Mouse (Mus musculus) limb, embryonic 13.5 days (tissue): ENCODE measurements around the gene Stra6. TPM values are rescaled to one million over a fixed set of nuclear protein-coding genes. Genes with fewer than 3 reads are reported as not detected.

Source experiments
- ATAC-seq: fragments of 200-750 bp; cut with Nextera tagmentation; 2 replicates; pipeline ENCODE4 v1.8.0; 2017; ENCODE audit warnings: low read depth, moderate number of reproducible peaks, moderate TSS enrichment; ENCODE audit not compliant: low FRiP score
- H3K27ac ChIP-seq: fragments of 300-500 bp; sonication (generic); 2 replicates; pipeline ENCODE4 v1.5.1; 2015; ENCODE audit warnings: inconsistent platforms, mild to moderate bottlenecking, moderate library complexity
- H3K27me3 ChIP-seq: fragments of 300-500 bp; sonication (generic); 2 replicates; pipeline ENCODE4 v1.6.1; 2015; ENCODE audit warnings: mild to moderate bottlenecking, inconsistent platforms
- H3K36me3 ChIP-seq: fragments of 300-500 bp; sonication (generic); 2 replicates; pipeline ENCODE4 v1.6.1; 2015; ENCODE audit warnings: inconsistent platforms, mild to moderate bottlenecking, moderate library complexity
- H3K4me1 ChIP-seq: fragments of 300-500 bp; sonication (generic); 2 replicates; pipeline ENCODE4 v1.6.1; 2015; ENCODE audit warnings: inconsistent platforms
- H3K4me2 ChIP-seq: fragments of 300-500 bp; sonication (generic); replicated peaks from 2 replicates; pipeline ENCODE4 v1.6.1; 2015; ENCODE audit warnings: inconsistent platforms, mild to moderate bottlenecking, moderate library complexity
- H3K4me3 ChIP-seq: fragments of 300-500 bp; sonication (generic); 2 replicates; pipeline ENCODE4 v1.5.1; 2015; ENCODE audit warnings: moderate library complexity, mild to moderate bottlenecking, inconsistent platforms
- H3K9ac ChIP-seq: fragments of 300-500 bp; sonication (generic); 2 replicates; pipeline ENCODE4 v1.6.1; 2015; ENCODE audit warnings: mild to moderate bottlenecking, inconsistent platforms
- H3K9me3 ChIP-seq: fragments of 300-500 bp; sonication (generic); 2 replicates; pipeline ENCODE4 v1.6.1; 2016; ENCODE audit warnings: inconsistent platforms
- WGBS: fragments of 180-500 bp; shearing (Covaris S2); methylation state at CpG from one replicate; pipeline ENCODE4 v1.1.7; 2015; 5-methylcytosine and 5-hydroxymethylcytosine counted together
- polyA plus RNA-seq: library from polyadenylated mRNA; unstranded; fragments of >200 nt; fragmentation: Nextera tagmentation; extraction: Ambion mirVana; gene quantifications from 2 replicates; pipeline ENCODE4 v1.2.1, GENCODE M21; 2015

Gene Stra6
- polyA plus RNA-seq, 1 experiment from 2014 or later = 29.9 TPM

DNA sequence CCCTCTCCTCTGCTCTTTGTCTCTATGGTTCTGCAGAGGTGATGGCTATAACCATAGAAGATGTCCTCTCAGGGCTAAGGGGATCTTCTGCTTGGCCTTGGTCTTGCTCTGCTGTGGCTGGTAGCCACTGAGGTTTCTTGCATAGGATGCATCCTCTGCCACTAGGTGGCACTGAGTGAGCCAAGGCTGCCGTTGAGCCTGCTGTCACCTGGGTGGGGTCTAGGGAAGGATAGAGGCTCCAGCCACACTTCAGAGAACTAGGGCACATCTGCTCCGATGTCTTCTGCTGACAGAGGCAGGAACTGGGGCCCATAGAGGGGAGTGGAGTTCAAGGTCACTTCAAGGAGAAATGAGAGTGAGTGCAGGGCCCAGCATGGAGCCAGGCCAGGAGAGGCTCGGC is 10.5 kb upstream of the Stra6 start:
- no peak overlapping the region for H3K4me2 ChIP-seq
- H3K4me1 ChIP-seq = peaks cover 28% of the 10 kb centered on the region
- H3K9me3 ChIP-seq = no peaks in the 10 kb centered on the region
- peaks cover 42% of the 10 kb centered on the region for H3K27me3 ChIP-seq
- WGBS = 19% methylated on average over 3 of the region's 3 CpGs
- H3K36me3 ChIP-seq = no peaks in the 10 kb centered on the region
- H3K27ac ChIP-seq = no peak overlapping the region
- ATAC-seq = 0 out of 2 replicates have a peak, but pooled peaks have one; percentile 49
- H3K4me3 ChIP-seq = no peak overlapping the region
- no peak overlapping the region for H3K9ac ChIP-seq

DNA sequence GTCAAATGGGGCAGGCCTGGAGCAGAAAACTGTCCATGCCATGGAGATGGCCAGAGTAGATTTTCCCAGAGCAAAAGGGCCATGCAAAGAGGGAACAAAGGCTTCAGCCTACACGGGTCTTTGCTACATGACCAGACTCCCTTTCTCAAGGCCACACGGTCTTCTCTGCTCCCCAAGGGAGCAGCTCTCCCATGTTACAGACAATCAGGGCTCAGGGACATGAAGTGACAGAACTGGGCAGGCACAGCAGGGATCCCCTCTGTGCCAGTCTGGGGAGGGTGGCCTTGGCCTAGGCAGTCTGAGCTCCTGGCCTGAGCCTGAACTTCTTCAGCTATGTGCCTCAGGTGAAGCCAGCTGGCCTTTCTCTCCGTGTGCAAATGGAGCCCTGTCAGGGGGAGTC is 10.0 kb upstream of the Stra6 start:
- Histone ChIP-seq H3K36me3 (no peaks in the 10 kb centered on the region), H3K27me3 (peaks cover 42% of the 10 kb centered on the region), H3K4me3 (no peak overlapping the region), H3K27ac (no peak overlapping the region), H3K9me3 (no peaks in the 10 kb centered on the region), H3K4me2 (no peak overlapping the region), H3K4me1 (peaks cover 23% of the 10 kb centered on the region), H3K9ac (no peak overlapping the region)
- 63% methylated on average over 3 of the region's 3 CpGs for WGBS
- ATAC-seq = no peak

DNA sequence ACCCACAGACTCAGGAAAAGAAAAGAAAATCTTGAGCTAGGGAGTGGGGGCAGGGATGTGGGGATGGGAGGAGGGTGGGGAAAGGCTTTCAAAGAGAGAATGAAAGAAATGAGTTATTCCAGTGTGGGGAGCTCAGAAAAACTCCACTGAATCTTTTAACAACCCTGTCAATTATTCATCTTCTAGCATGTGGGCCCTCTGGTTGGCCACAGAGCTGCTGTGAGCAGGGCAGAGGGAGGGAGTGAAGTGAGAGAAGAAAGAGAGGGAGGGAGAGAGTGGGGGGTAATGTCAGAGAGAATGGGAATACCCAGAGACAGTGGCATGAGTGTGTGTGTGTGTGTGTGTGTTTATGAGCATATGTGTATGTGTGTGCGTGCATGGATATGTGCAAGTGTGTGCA is 9.6 kb upstream of the Stra6 start:
- 97% methylated on average over 1 of the region's 1 CpGs for WGBS
- no peak overlapping the region for H3K27ac ChIP-seq
- no peak for ATAC-seq
- no peak overlapping the region for H3K4me3 ChIP-seq
- H3K36me3 ChIP-seq = no peaks in the 10 kb centered on the region
- H3K4me1 ChIP-seq = peaks cover 21% of the 10 kb centered on the region
- peaks cover 41% of the 10 kb centered on the region for H3K27me3 ChIP-seq
- no peak overlapping the region for H3K9ac ChIP-seq
- H3K4me2 ChIP-seq = no peak overlapping the region
- no peaks in the 10 kb centered on the region for H3K9me3 ChIP-seq

DNA sequence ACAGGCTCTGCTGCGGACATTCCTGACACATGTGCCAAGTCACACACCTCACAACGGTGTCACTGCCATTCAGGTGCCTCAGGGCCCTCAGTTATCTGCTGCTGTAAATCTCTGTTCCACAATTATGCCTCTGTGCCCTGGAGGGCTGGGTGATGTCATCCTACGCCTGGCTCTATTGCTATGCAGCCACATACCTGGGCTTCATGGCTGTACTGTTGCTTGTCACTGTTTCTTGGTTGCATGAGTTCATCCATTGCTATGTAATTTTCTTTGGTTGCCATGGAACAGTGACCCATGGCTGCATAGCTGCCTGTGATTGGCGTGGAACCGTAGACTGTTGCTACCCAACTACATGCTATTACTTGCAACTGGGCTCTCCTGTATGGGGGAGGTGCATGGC is 7.9 kb upstream of the Stra6 start:
- Histone ChIP-seq H3K9me3 (no peaks in the 10 kb centered on the region), H3K4me2 (no peak overlapping the region), H3K4me3 (no peak overlapping the region), H3K36me3 (no peaks in the 10 kb centered on the region), H3K27ac (no peak overlapping the region), H3K4me1 (peaks cover 21% of the 10 kb centered on the region), H3K27me3 (peaks cover 29% of the 10 kb centered on the region), H3K9ac (no peak overlapping the region)
- 71% methylated on average over 5 of the region's 5 CpGs for WGBS
- ATAC-seq = no peak

DNA sequence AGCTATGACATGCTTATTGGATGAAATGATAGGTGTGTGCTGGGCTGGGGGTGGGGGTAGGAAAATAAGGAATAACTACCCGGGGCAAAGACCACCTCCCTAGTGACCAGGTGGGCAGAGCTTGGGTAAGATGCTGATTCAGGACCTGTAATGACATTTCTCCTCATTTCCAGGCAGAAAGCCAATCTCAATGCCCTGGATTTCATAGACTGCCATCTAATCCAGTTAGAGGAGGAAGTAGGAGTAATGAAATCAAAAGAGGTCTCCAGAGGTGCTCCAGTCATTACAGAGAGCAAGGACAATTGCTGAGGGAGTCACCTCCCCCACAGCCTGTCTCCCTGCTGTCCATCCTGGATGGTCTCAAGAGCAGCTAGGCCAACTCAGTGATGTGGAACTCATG is 3.7 kb upstream of the Stra6 start:
- ATAC-seq = no peak

DNA sequence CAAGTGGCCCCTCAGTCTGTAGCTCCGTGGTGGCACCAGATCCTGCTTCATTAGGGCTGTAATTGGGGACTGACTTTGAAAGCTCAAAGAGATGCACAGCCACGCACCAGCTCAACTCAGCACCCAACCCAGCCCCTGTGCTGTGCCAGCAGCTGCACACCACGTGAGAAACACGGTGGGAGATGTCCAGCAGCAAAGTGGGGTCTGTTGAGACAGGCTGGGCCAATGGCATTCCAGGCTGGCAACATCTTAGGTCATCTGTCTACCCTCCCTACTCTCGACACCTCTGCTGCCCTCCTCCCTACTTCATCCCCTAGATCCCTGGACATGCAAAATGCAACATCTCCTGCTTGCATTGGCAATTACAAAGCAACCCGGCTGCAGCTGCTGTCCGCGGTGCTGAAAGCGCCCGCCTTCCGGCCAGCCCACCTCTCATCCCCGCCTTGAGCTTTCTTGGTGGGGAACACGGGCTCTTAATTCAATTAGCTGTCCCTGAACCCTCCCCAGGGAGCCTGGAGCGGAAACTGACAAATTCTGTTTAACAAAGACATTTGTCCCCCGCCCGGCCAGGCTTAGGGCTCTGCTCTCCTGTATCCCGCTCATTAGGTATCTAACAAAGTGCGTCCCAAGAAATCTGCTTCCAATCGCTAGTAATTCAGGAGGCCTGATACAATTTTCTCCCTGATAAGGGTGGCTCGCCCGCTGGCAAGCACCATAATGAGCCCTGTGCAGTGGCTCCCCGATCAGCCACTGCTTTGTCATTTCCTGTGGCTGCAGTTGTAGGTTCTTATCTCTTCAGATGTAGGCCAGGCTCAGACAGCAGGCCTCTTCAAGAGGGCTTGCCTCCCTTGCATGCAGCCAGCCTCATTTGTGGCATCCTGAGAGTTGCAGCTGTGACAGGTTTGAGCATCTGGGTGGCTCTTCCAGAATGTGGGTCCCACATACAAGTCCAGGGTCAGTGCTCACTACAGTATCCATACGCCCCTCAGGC is 2.6 kb upstream of the Stra6 start:
- H3K4me2 ChIP-seq = no peak overlapping the region
- H3K36me3 ChIP-seq = no peaks in the 10 kb centered on the region
- no peak for ATAC-seq

More for the DNA sequence above, 3.7 kb upstream of the Stra6 start:
- 64% methylated on average over 1 of the region's 1 CpGs for WGBS
- no peak overlapping the region for H3K4me3 ChIP-seq
- H3K36me3 ChIP-seq = no peaks in the 10 kb centered on the region
- H3K27ac ChIP-seq = no peak overlapping the region
- H3K27me3 ChIP-seq = peaks cover 52% of the 10 kb centered on the region
- H3K4me2 ChIP-seq = no peak overlapping the region
- H3K4me1 ChIP-seq = peaks cover 9% of the 10 kb centered on the region; the same call in 1 of the 2 replicates
- H3K9ac ChIP-seq = no peak overlapping the region
- H3K9me3 ChIP-seq = no peaks in the 10 kb centered on the region

DNA sequence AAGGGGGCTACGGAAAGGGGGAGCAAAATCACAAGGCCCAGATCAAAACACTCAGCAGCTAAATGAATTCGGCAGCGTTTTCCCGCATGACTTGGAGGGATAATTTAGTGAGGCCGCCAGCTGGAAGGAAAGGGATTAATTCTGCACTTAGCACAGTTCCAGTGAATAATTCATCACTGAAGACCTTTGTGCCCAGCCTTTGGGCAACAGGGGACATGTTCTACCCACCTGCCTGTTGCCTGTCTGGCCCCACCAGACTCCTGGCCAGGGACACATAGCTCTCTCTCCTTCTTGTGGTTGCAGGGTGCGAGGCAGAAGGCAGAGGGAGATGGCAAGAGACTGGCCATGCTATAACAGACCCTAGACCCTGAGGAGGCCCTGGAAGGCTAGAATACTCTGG is 1.9 kb downstream of the Stra6 start:
- peaks cover 39% of the 10 kb centered on the region for H3K27me3 ChIP-seq
- no peak overlapping the region for H3K4me3 ChIP-seq
- no peak overlapping the region for H3K4me2 ChIP-seq
- WGBS = 28% methylated on average over 6 of the region's 6 CpGs
- H3K27ac ChIP-seq = no peak overlapping the region
- H3K36me3 ChIP-seq = no peaks in the 10 kb centered on the region
- no peaks in the 10 kb centered on the region for H3K9me3 ChIP-seq
- H3K9ac ChIP-seq = no peak overlapping the region
- no peak for ATAC-seq
- H3K4me1 ChIP-seq = peaks cover 31% of the 10 kb centered on the region

More for the DNA sequence above, 2.6 kb upstream of the Stra6 start:
- H3K27me3 ChIP-seq = peaks cover 52% of the 10 kb centered on the region
- no peak overlapping the region for H3K4me3 ChIP-seq
- WGBS = 10% methylated on average over 23 of the region's 23 CpGs
- H3K9me3 ChIP-seq = no peaks in the 10 kb centered on the region
- no peak overlapping the region for H3K27ac ChIP-seq
- H3K4me1 ChIP-seq = peaks cover 10% of the 10 kb centered on the region
- H3K9ac ChIP-seq = no peak overlapping the region

DNA sequence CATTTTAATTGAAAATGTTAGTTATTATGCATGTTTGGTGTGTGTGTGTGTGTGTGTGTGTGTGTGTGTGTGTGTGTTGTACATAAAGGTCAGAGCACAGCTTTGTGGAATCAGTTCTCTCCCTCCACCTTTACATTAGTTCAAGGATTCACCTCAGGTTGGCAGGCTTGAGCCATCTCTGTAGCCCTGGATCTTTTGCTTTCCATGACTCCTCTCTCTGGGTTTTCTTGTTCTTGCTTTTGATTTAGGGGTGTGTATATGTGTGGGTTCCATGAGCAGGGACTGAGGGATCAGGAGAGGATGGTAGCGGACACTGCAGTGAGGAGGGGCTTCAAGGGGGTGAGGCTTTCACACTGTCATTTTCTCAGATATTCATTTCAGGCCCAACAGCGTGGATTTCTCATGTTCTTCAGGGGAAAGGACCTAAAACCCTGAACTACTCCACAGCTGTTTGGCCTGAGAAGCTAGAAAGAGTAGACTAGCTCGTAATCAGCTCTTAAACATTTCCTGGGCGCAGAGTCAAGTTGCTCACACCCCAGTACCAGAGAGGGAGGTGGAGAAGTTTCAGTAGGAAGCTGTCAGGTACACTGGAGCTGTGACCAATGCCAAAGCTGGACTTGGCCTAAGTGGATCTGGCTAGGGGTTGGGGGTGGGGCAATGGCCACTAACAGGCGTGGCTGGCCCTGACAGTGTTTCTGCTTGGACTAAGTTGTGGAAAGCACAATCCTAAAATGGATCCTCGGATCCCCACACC is 2.6 kb downstream of the Stra6 start:
- Histone ChIP-seq H3K4me2 (no peak overlapping the region), H3K36me3 (no peaks in the 10 kb centered on the region), H3K9me3 (no peaks in the 10 kb centered on the region), H3K27me3 (peaks cover 34% of the 10 kb centered on the region), H3K27ac (peak overlapping the region; percentile 15; the same call in 1 of the 2 replicates), H3K4me1 (peaks cover 33% of the 10 kb centered on the region), H3K9ac (no peak overlapping the region), H3K4me3 (no peak overlapping the region)
- 70% methylated on average over 6 of the region's 6 CpGs for WGBS
- ATAC-seq = 0 out of 2 replicates have a peak, but pooled peaks have one; percentile 28

DNA sequence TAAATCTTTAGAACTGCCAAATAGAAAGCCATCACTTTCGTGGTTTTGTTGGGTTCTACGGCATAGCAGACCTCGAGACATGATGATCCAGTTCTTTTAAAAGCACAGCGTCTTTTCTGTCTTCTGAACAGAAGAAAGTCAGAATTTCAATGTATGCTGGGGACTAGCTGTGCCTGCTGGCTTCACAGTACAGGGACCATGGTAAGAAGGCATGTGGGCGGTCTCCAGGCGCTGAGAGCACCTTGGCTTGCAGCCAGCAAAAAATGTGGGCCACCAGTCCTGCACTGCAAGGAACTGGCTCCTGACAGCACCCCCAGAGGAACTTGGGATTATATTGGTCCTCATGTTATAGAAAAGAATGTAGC is 3.1 kb downstream of the Stra6 start:
- Histone ChIP-seq H3K4me2 (no peak overlapping the region), H3K27me3 (peaks cover 29% of the 10 kb centered on the region), H3K4me1 (peaks cover 33% of the 10 kb centered on the region), H3K27ac (peak overlapping the region; percentile 15; the same call in 1 of the 2 replicates), H3K36me3 (no peaks in the 10 kb centered on the region), H3K9me3 (no peaks in the 10 kb centered on the region), H3K9ac (no peak overlapping the region; the same call in 1 of the 2 replicates), H3K4me3 (no peak overlapping the region)
- 68% methylated on average over 6 of the region's 6 CpGs for WGBS
- ATAC-seq = no peak

DNA sequence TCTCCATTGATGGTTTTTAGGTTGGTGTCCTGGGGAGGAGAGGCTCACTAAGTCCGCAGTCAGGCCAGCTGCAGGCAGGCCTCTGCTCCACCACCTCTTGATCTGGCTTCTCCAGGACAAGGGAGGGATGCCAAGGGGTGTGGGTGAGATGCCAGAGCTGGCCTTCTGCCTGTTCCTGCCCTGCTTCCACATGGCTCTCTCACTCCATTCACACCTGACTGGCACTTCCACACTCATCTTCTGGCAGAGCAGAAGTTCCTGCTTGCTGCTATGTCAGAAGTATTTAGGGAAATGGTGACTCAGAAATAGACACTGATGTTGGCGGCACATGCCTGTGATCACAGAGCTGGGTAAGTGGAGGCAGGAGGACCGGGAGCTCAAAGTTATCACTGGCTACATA is 4.0 kb downstream of the Stra6 start:
- ATAC-seq = no peak
- 88% methylated on average over 3 of the region's 3 CpGs for WGBS
- Histone ChIP-seq H3K27me3 (peaks cover 21% of the 10 kb centered on the region), H3K4me1 (peaks cover 33% of the 10 kb centered on the region), H3K4me2 (no peak overlapping the region), H3K9me3 (no peaks in the 10 kb centered on the region), H3K27ac (no peak overlapping the region), H3K4me3 (no peak overlapping the region), H3K9ac (no peak overlapping the region), H3K36me3 (no peaks in the 10 kb centered on the region)

DNA sequence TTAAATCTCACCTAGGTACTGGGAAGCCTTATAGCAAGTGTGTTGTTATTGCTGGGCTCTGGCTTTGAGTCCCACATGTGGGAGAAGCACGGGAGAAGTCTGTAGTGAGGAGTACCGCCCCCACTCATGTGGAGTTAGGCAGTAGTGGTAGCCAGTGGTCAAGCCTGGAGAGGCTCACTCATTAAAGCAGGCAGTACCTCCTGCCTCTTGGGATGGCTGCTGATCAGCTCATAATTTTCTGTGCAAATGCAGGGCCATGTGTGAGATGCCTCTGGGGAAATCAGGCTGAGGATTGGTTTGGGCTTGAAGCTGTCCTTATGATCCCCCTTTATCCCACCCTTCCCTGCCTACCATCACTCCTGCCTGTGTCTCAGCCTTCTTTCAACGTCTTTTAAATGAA is 11.0 kb downstream of the Stra6 start:
- Histone ChIP-seq H3K27me3 (peaks cover 21% of the 10 kb centered on the region), H3K36me3 (no peaks in the 10 kb centered on the region), H3K4me2 (no peak overlapping the region), H3K27ac (no peak overlapping the region), H3K4me1 (0 out of 2 replicates have a peak, but pooled peaks cover 11% of the 10 kb centered on the region), H3K4me3 (no peak overlapping the region), H3K9me3 (no peaks in the 10 kb centered on the region), H3K9ac (no peak overlapping the region)
- no peak for ATAC-seq
- 22% methylated on average over 3 of the region's 3 CpGs for WGBS

DNA sequence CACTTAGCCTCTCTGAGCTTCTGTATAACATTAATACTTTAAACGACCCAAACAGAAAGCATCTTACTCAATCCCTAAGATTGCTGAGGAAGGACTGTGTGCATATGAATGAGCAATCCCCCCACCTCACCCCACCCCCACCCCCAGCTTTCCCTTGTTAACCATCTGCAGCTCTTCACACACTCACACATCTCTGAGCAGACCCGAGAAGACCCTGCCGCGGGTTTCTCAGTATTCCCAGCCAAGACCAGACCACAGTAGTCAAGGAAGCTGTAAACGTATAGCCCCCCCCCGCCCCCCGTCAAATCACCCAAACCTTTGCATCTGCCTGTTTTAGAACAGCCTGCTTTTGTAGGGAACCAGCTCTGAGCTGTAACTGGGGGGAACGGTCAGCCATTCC is 21.0 kb downstream of the Stra6 start:
- Histone ChIP-seq H3K36me3 (no peaks in the 10 kb centered on the region), H3K4me1 (peaks cover 57% of the 10 kb centered on the region), H3K9me3 (no peaks in the 10 kb centered on the region), H3K4me3 (no peak overlapping the region), H3K27ac (no peak overlapping the region), H3K4me2 (no peak overlapping the region), H3K9ac (no peak overlapping the region), H3K27me3 (peaks cover 23% of the 10 kb centered on the region)
- WGBS = 12% methylated on average over 8 of the region's 8 CpGs
- no peak for ATAC-seq
